Mouse (Mus musculus) heart, postnatal 0 days (tissue): ENCODE data around the gene Meis3. TPM values are rescaled to one million over a fixed set of nuclear protein-coding genes. Genes with fewer than 3 reads are reported as not detected.
A peak's percentile ranks its signal among the peaks of the same experiment; 100 is the strongest.

Experiments
- ATAC-seq: fragments of 200-750 bp; cut with Nextera tagmentation; 2 replicates; pipeline ENCODE4 v1.8.0; 2017; ENCODE audit warnings: low read depth, moderate number of reproducible peaks, moderate library complexity; ENCODE audit not compliant: insufficient read depth
- DNase-seq: peaks from one replicate; pipeline ENCODE4 v3.0.0-alpha.2; 2016; ENCODE audit warnings: low spot score
- H3K27ac ChIP-seq: fragments of 300-500 bp; sonication (generic); 2 replicates; pipeline ENCODE4 v1.5.1; 2014; ENCODE audit warnings: low read depth, mild to moderate bottlenecking
- H3K27me3 ChIP-seq: fragments of 300-500 bp; sonication (generic); 2 replicates; pipeline ENCODE4 v1.6.1; 2014; ENCODE audit warnings: low read length, mixed read lengths; ENCODE audit not compliant: control insufficient read depth, insufficient read depth
- H3K36me3 ChIP-seq: fragments of 300-500 bp; sonication (generic); replicated peaks from 2 replicates; pipeline ENCODE4 v1.6.1; 2014; ENCODE audit warnings: low read length, mixed read lengths; ENCODE audit not compliant: control insufficient read depth, insufficient read depth
- H3K4me1 ChIP-seq: fragments of 300-500 bp; sonication (generic); 2 replicates; pipeline ENCODE4 v1.6.1; 2014; ENCODE audit warnings: antibody characterized with exemption; ENCODE audit not compliant: control insufficient read depth, insufficient read depth
- H3K4me2 ChIP-seq: fragments of 300-500 bp; sonication (generic); 2 replicates; pipeline ENCODE4 v1.6.1; 2014; ENCODE audit warnings: low read depth, mild to moderate bottlenecking, low read length, moderate library complexity
- H3K4me3 ChIP-seq: fragments of 300-500 bp; sonication (generic); 2 replicates; pipeline ENCODE4 v1.5.1; 2014; ENCODE audit warnings: low read depth, low read length
- H3K9ac ChIP-seq: fragments of 300-500 bp; sonication (generic); replicated peaks from 2 replicates; pipeline ENCODE4 v1.6.1; 2014; ENCODE audit warnings: low read depth, low read length, mixed read lengths
- H3K9me3 ChIP-seq: fragments of 300-500 bp; sonication (generic); replicated peaks from 2 replicates; pipeline ENCODE4 v1.6.1; 2016; ENCODE audit warnings: low read length; ENCODE audit not compliant: control insufficient read depth
- CTCF ChIP-seq: IDR thresholded peaks from 2 replicates; pipeline ENCODE4 v1.5.1; 2016; ENCODE audit warnings: antibody characterized with exemption, control low read depth, low read depth
- EP300 ChIP-seq: IDR thresholded peaks from 2 replicates; pipeline ENCODE4 v1.6.1; 2016; ENCODE audit warnings: antibody characterized with exemption, low read depth
- WGBS: fragments of 180-500 bp; shearing (Covaris S2); extraction: QIAGEN DNeasy Blood & Tissue Kit; methylation state at CpG from one replicate; pipeline ENCODE4 v1.1.7; 2014; 5-methylcytosine and 5-hydroxymethylcytosine counted together
- polyA plus RNA-seq: library from polyadenylated mRNA; unstranded; fragments of >200 nt; fragmentation: Nextera tagmentation; extraction: Ambion mirVana; gene quantifications from 2 replicates; pipeline ENCODE4 v1.2.1, GENCODE M21; 2015
- total RNA-seq: library from RNA; depleted of rRNA; stranded (reverse); fragments of >200 nt; gene quantifications from 2 replicates; pipeline ENCODE4 v1.2.3, GENCODE M21; 2014; ENCODE audit warnings: low replicate concordance; rRNA removed

Gene Meis3
- 8.1 and 9.3 TPM in 2 replicates for total RNA-seq
- 7.7 and 9.1 TPM in 2 replicates for polyA plus RNA-seq

- Histone ChIP-seq H3K4me1 (peaks cover 3% of the 10 kb centered on the region; the same call in 1 of the 2 replicates), H3K4me3 (peak within 1 kb of the TSS; percentile 57), H3K27ac (no peak within 1 kb of the TSS), H3K9ac (peak within 1 kb of the TSS; percentile 54), H3K4me2 (peak within 1 kb of the TSS; percentile 73), H3K27me3 (0 out of 2 replicates have a peak, but pooled peaks cover 3% of the 10 kb centered on the region), H3K9me3 (0 out of 2 replicates have a peak, but pooled peaks cover 4% of the 10 kb centered on the region), H3K36me3 (no peaks in the 10 kb centered on the region)
- ATAC-seq (peak; percentile 73), DNase-seq (peak; percentile 30)
- TF ChIP-seq EP300 (no peak), CTCF (peak; percentile 48)
- under 1% methylated on average over 34 of the region's 42 CpGs for WGBS
Observed at GRCm38 (mm10) chr7:16174597-16175541, at the start of gene Meis3. Meis3 (plus strand) TSS chr7:16175090.

DNA sequence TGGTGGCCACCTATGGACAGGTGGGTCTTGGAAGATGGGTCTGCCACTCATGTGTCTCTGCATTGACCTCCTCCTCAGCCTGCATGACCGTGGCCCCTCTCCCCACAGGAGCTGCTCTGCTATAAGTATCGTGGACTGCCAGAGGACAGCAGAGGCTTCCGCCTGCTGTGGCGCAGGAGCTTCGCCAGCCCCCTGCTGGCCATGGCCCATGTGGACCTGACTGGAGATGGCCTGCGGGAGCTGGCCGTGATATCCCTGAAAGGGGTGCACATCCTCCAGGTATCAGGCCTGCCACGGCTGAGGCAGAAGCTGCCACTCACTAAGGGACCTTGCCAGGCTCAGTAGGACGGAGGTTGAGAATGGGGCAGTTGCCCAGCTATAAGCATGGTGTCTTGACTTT, 49.1 kb upstream of the Meis3 start:
- Histone ChIP-seq H3K4me3 (no peak overlapping the region), H3K4me1 (peaks cover 12% of the 10 kb centered on the region; the same call in 1 of the 2 replicates), H3K27ac (no peak overlapping the region), H3K4me2 (no peak overlapping the region), H3K27me3 (no peaks in the 10 kb centered on the region), H3K9me3 (no peaks in the 10 kb centered on the region), H3K9ac (no peak overlapping the region), H3K36me3 (peaks cover 18% of the 10 kb centered on the region; the same call in 1 of the 2 replicates)
- ATAC-seq (no peak), DNase-seq (no peak)
- TF ChIP-seq EP300 (no peak), CTCF (no peak)
- 73% methylated on average over 9 of the region's 9 CpGs for WGBS

GRCm38 (mm10) chr7:16128344-16128743, 46.5 kb upstream of the Meis3 start:
- 44% methylated on average over 6 of the region's 6 CpGs for WGBS
- ATAC-seq (no peak), DNase-seq (peak; percentile 21)
- Histone ChIP-seq H3K27me3 (no peaks in the 10 kb centered on the region), H3K9me3 (no peaks in the 10 kb centered on the region), H3K9ac (no peak overlapping the region), H3K4me1 (peaks cover 12% of the 10 kb centered on the region; the same call in 1 of the 2 replicates), H3K4me3 (no peak overlapping the region), H3K36me3 (peaks cover 18% of the 10 kb centered on the region; the same call in 1 of the 2 replicates), H3K4me2 (no peak overlapping the region), H3K27ac (no peak overlapping the region)
- TF ChIP-seq CTCF = no peak
- no peak for TF ChIP-seq EP300

GRCm38 (mm10) chr7:16128899-16129298, 46.0 kb upstream of the Meis3 start:
- Histone ChIP-seq H3K4me3 (peak overlapping the region; percentile 47; the same call in 1 of the 2 replicates), H3K9ac (no peak overlapping the region), H3K9me3 (no peaks in the 10 kb centered on the region), H3K4me2 (peak overlapping the region; percentile 76), H3K4me1 (peaks cover 12% of the 10 kb centered on the region; the same call in 1 of the 2 replicates), H3K27me3 (no peaks in the 10 kb centered on the region), H3K36me3 (peaks cover 17% of the 10 kb centered on the region; the same call in 1 of the 2 replicates), H3K27ac (peak overlapping the region; percentile 80)
- ATAC-seq (no peak), DNase-seq (no peak)
- no peak for TF ChIP-seq EP300
- no peak for TF ChIP-seq CTCF
- 48% methylated on average over 5 of the region's 5 CpGs for WGBS

GRCm38 (mm10) chr7:16129421-16129845, 45.5 kb upstream of the Meis3 start, which contains the start of gene Slc8a2:
Slc8a2 (plus strand) TSS chr7:16129826.
- H3K4me2 ChIP-seq = peak within 1 kb of the TSS; percentile 76
- H3K36me3 ChIP-seq = peaks cover 12% of the 10 kb centered on the region; the same call in 1 of the 2 replicates
- 2% methylated on average over 12 of the region's 12 CpGs for WGBS
- H3K4me1 ChIP-seq = peaks cover 12% of the 10 kb centered on the region; the same call in 1 of the 2 replicates
- ATAC-seq = peak; percentile 91
- H3K9ac ChIP-seq = peak within 1 kb of the TSS; percentile 24
- TF ChIP-seq CTCF (no peak), EP300 (no peak)
- peak within 1 kb of the TSS; percentile 47 for H3K4me3 ChIP-seq
- peak within 1 kb of the TSS; percentile 80 for H3K27ac ChIP-seq
- DNase-seq = peak; percentile 90
- no peaks in the 10 kb centered on the region for H3K9me3 ChIP-seq
- no peaks in the 10 kb centered on the region for H3K27me3 ChIP-seq
